Mouse (Mus musculus) cerebellum, adult 9-11 months (tissue): ENCODE measurements around the gene Flnb.

ENCODE experiments used
- DNase-seq: peaks from one replicate; pipeline ENCODE4 v3.0.0; 2022

Flnb gene

DNA sequence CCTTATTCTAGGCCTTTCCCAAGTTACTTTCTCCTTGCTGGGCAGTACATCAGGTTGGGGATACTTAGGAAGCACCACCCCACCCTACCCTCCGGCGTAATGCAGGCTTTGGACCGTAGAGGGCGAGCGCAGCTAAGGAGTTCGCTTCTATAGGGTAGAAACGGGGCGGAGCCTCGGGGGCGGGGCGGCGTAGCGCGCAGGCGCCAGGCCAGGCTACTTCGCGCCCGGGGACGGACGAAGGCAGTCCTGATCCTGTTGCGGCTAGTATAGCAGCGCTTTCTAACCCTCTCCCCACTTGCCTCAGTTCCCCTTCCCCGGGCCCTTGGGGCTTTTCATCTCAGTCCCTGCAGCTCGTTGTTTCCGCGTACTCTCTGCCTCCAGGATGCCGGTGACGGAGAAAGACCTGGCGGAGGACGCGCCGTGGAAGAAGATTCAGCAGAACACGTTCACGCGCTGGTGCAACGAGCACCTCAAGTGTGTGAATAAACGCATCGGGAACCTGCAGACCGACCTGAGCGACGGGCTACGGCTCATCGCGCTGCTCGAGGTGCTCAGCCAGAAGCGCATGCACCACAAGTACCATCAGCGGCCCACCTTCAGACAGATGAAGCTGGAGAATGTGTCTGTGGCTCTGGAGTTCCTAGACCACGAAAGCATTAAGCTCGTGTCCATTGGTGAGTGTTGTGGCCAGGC, at the start of gene Flnb:
TSS of gene Flnb (plus strand) at position 188 of the 693 bp plus-strand sequence.
- DNase-seq, result peak; percentile 96

DNA sequence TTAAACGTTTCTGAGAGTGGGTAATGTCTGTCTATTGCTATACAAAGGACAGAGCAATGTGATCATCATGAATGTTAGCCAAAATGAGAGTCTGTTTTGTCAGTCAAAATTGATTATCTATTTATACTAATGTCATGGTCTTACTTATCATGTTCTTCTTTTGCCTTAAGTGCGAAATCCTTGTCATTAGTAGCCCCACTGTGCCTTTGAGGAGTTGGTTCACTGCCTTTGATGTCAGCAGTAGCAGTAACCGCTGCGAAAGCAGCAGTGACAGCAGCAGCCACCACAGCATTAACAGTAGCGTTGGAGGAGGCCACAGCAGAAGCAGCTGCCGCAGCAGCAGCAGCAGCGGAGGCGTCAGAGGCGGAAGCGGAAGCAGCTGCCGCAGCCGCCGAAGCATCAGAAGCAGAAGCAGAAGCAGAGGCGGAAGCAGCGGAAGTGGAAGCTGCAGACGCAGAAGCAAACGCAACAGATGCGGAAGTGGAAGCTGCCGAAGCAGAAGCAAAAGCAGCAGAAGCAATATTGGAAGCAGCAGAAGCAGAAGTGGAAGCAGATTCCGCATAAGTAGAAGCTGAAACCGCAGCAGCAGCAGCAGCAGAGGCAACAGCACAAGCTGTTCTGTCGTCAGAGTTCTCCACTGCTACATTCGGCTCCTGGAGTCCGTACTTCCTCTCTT, 43.9 kb upstream of the Flnb start:
- no peak for DNase-seq

DNA sequence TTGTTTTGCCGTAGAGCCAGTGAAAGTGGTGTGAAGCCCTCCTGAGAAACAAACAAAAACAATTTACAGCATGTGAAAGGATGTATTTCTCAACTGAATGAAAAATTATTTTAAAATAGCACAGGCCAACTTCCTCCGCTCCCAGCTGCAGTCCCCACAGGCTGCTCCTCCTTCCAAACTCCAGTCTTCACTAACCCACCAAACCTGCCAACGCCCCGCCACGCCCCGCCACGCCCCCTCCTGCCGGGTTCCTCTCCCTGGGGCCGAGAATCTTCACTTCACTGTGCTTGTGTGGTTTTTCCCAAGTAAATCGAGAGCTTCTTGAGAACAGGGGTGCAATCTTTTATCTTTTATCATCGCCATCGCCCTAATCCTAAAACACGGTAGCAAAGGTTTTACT, 31.7 kb upstream of the Flnb start:
- DNase-seq, result no peak

DNA sequence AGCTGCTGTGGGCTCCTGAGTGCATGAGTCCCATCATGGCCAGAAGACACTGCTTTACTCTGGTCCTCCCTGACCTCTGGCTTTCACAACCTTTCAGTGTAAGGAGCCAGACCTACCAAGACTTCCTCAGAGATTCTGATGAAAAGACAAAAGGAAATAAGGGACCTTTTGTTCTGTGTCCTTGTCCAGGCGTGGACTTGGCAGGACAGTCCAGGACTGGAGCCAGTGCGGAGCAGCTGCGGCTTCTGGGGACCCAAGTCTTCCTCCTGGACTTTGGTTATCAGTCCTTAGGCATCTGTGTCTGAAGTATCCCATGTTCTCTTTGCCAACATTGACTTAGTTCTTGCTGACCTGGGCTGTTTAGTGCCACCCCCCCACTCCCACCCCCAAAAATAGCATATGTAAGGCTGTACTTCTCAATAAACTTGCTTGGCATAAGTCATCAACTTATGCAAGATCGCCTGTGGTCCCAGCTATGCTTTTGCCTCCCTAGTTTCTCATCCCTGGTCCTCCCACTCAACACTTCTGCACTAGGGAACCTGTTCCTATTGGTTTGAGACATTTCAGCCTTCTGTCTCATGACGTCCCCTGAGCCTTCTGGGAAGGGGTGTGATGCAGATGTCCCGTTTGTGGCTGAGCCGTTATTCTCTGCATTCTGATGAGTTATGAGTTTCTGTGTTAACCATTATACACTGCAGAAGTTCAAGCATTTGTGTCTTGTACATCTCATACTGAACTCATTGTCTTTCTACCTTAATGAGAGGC, 28.3 kb upstream of the Flnb start:
- DNase-seq, result no peak

DNA sequence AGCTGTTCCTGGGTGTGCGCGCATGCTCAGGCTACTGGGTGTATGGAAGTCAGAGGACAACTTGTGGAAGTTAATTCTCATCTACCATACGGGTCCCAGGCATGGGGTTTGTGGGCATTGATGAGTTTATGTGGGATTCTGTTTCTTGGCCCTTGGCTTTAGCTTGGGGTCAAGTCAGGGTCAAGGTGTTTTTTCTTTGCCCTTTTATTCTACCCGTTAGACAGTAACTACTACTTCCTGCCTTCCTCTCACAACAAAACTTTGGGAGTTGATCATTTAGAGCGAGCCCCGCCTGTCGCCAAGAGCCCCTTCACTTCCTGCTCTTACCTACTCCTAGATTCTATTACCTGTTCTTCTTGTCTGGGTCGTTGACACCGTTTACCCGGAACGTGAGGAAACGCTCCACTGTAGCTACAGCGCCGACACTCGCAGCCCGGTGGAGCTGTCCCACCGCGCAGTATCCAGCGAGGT, 26.7 kb upstream of the Flnb start:
- no peak for DNase-seq

DNA sequence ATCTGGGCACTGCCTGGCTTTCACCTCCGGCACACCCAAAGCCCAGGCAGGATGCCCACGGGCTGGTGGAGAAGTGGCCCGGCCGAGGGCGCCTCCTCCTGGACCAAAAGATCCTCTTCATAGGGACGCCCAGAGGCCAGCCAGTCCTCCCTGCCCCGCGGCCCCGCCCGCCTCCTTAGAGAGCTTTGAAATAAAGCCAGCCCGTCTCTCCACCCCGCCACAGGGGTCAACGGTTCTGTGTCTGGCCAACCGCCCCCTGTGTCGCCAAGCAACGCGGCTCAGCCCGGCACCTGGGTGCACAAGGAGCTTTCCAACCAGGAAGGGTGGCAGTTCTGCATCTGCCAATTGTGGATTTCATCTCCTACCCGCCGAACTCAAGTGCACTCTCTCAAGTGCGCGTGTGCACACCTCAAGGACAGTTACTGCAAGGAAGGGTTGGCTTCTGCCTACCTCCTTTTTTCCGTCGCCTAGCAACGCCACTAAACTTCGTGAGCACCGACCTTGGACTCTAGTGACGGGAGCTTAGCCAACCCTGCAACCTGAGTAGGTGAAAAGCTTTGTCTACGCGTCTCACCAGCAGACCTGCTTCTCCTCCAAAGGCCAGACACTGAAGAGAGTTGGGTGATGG, 26.1 kb upstream of the Flnb start, which contains the start of gene Gm26661:
TSS of gene Gm26661 (plus strand) at position 56 of the 628 bp plus-strand sequence.
- peak; percentile 65 for DNase-seq

DNA sequence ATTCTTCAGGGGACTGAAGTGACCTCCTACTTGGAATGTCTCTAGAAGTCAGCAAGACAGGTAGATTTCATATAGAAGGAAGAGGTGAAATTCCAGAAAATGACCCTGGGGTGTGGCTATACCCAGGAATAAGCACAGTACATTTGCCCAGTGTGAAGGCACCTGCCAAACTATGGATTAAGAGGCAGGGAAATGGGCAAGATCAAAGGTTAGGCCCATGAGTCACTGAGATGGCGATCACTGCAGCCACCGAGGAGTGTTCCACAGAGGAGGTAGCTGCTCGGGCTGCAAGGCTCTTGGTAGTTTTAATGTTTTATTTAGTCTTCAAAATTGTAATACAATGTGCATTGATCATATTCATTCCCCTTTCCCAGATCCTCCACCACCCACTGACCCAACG, 21.8 kb upstream of the Flnb start:
- no peak for DNase-seq

DNA sequence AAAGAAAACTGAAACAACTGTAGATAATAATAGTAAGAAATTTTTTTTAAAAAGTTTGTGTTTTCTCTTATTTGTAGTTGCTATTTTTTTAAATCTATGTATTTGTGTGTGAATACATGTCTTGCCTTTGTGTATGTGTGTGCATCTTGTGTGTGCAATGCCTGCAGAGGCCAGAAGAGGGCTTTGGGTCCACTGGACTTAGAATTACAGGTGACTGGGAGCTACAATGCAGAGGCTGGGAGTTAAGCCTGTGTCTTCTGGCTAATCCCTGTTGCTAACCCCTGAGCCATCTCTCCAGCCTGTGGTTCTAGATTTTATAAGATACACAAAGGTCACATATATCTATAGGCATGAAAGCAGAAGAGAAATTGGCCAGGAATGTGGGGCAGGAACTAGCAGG, 17.1 kb upstream of the Flnb start:
- DNase-seq, result no peak

DNA sequence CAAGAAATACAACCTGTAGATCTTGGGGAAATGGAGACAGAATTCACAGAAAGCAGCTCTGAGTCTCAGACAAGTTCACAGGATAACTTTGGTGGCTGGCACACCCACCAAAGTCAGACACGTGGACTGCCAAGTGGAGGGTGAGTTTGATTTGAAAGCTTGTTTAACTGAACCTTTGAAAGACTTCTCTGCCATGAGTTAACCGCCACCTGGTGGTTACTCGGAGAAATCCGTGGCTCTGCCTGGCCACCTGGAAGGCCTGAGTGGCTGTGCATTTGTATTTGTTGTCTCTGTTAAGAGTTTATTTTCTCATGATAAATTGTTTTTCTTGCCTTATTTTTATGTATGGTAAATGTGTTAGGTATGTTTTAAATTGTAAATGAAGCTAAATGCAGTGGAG, 15.9 kb upstream of the Flnb start:
- peak; percentile 55 for DNase-seq

DNA sequence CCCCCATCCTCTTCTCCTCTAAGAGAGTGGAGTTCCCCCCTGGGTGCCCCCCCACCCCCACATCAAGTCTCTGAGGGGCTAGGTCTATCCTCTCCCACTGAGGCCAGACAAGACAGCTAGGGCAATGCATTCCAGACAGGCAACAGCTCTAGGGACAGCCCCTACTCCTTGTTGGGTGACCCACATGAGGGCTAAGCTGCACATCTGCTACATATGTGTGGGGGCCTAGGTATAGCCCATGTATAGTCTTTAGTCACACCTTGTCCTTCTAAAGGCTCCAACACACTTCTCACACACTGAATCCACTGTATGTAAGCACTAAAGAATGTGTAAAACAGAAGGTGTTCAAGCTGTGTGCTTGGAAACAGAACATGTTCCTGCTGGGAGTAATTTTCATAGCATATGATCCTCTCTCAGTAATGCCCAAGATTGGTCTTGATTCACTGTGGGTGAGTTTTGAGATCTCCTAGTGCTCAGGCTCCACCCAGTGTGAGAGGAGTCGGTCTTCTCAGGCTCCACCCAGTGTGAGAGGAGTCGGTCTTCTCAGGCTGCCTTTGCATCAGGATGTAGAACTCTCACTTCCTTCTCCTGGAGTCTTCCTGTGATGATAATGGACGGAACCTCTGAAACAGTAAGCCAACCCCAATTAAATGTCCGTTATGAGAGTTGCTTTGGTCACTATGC, 13.7 kb upstream of the Flnb start:
- DNase-seq, result peak; percentile 85

DNA sequence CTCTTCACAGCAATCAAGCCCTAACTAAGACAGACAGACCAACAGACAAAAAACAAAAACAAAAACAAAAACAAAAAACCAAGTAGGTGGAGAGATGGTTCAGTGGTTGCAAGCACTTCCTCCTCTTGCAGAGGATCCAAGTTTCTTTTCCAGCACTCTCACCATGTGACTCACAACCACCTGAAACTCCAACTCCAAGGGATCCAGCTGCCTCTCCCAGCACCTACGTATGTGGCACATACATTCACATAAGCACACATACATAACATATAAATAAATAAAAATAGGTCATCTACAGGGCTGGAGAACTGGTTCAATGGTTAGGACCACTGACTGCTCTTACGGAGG, 13.2 kb upstream of the Flnb start:
- no peak for DNase-seq

DNA sequence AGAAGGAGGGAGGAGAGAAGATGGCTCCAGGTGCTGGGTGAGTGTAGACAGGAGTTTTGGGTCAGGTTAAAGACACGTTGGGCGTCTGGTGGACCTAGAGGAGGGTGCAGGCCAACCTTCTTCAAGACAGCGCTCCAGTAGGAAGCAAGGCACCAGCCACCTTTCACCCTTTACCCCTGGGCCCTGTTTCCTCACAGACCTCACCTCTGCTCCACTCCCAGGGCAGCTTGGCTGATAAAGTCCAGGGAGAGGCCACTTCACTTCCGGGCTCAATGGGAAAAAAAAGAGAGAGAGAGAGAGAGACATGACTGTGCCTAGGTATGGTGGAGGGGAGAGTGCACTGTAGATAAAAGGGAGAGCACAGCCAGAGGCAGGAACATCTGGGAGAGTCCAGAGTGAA, 10.0 kb upstream of the Flnb start:
- DNase-seq, result no peak

DNA sequence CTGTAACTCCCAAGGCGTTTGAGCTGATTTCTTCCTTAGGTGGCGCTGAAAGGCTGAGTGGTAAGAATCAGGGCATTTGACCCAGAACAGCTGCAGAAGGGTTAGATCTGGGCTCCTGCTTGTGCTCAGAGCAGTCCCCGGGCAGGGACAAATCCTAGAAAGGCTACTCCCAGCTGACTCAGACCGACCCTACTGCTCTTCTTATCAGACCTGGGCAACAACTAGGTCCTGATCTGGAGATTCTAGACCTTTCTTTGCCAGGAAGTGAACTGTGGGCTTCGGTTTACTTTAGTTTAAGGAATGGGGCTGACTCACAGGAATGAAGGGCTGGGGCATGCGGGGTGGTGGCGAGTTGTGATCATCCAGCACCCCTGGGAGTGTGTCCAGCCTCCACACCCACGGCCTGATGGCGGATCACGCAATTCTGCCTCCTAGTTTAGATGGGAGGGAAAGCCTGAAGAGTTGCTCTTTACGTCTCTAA, 9.2 kb upstream of the Flnb start:
- DNase-seq, result no peak

DNA sequence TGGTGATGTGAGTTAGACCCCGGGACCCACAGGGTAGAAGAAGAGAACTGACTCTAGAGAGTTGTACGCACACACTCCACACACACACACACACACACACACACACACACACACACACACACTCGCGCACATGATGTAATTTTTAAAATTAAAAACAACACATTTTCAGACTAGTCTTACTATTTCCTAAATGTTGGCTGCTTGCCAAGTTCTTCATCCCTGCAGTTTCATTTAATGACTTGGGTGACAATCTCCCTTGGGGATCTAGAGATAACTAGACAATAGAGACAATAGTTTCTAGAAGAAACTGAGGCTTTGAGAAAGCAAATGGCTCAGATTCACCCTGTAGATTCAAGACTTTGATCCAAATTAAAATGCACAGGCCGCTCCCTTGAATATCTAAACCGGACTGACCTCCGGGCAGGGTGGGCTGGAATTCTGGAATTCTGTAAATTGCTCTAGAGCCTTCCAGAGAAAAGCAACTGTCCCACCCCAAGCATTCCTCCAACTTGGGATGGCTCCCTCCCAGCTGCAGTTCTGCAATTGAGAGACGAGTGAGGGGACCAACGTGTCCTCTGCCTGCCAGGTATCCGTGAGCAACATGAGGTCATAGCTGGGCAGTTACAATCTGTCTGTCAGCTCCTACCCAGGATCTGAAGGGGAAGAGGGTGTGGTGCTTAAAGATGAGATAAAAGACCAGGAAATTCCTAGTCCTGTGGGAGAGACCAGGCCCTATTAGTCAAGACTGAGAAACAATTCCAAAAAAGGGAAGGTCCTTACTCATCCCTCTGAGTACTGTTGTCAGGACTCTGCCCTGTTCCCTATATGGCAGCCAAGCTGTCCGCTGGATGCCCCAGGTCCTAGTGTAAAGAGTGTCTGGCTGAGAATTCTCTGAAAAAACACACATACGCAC, 8.5 kb upstream of the Flnb start:
- DNase-seq, result no peak

DNA sequence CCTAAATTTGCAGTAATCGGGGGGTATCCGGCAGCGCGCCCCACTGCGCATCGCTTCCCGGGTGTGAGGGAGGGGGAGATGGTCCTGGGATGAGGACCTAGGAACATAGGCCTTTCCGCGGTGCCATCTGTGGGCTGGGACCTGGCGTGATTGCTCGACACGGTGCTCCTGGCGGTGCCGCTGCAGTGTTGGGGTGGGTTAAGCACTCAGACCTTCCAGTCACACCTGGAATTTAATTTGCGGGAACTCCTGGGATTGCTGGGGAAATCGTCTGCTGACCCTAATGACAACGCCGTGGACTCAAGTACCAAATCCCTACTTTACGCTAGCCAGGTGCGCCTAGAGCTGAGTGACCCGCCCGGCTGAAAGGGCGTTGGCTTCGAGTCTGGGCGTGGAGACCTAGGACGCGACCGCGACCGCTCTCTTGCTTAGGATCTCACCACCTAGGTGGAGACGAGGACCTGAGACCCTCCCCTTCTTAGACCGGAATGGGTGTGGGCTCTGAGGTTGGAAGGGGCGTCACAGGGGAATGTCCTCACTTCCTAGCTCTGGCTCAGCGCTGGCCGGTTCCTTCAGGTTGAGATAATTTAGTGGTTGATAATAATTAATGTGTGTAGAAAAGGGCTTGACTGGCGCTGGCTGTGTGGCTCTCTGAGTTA, 835 bp downstream of the Flnb start:
- DNase-seq, result peak; percentile 59

DNA sequence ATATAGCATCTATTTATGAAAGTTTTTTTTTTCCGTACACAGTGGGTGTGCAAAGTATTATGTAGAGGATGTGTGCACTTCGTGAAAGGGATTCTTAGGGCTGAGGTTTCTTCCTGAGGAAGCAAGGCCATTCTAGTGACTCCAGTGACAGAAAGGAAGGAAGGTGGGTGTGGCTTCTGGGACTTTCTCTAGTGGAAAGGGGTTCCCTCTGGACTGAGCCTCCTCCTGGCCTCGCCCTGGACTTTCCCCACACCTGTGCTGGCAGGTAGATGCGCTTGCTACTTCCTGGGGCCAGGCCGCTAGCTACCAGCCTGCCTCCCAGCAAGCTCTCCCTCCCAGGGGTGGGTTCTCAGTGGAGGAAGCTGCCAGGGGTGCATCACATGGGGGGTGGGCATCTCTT, 1.7 kb downstream of the Flnb start:
- DNase-seq, result peak; percentile 40

DNA sequence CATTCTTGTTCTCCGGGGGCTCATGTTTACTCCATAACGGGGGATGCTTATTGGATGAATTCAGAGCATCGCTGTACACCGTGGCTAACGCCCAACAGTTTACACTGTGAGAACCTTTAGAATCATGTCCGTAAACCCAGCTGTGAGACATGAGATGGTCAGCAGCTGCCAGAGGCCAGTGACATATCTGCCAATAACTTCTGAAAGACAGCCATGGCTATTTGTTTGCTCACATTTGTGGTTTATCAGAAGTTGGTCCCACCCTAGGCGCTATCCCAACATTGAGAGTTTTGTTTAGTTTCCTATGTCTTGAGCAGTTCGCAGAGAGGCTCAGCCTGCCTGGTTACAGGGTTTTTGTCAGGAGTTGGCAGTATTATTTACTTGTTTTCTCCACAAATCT, 3.6 kb downstream of the Flnb start:
- no peak for DNase-seq

DNA sequence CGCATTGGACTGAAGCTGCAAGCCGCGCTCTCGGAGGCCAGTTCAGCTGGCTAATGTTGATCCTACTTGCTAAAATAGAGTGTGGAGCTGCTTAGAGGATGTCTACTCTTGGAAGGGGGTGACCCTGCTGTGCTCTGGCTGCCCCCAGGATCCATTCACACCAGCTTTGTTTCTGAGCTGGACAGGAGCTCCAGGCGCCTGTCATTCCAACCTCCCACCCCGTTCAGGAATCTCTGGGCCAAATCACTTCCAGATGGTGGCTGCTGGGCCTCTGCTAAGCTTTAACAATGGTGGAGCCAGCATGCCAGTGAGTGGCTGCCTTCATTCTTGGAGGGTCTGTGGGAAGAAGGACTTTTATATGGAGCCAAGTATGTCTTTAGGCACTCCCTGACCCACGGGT, 4.9 kb downstream of the Flnb start:
- DNase-seq, result no peak

DNA sequence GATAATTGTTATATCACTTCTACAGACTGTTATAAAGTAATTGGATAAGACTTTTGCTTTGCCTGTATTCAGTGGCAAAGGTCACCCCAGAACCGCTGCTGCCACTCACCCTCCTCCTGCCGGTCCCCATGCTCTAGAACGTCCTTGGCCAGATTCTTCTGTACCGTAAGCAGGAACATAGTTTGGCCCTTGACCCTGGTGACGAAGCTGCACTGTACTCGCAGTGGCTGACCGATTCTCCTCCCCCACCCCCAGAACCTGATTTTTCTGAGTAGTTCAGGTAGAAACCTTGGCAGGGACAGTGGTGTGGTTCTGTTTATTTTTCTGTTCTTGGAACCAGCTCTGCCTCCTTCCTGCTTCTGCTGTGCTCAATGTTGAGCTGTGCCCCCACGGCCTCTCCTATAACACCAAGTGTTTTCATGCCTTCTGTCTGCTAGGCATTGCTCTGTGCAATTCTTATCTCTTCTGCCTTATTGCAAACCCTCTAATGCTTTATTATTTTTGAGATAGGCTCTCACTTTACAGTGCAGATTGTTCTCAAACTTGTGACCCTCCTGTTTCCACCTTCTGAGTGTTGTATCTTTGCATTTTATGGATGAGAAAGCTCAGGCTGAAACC, 7.0 kb downstream of the Flnb start:
- no peak for DNase-seq

DNA sequence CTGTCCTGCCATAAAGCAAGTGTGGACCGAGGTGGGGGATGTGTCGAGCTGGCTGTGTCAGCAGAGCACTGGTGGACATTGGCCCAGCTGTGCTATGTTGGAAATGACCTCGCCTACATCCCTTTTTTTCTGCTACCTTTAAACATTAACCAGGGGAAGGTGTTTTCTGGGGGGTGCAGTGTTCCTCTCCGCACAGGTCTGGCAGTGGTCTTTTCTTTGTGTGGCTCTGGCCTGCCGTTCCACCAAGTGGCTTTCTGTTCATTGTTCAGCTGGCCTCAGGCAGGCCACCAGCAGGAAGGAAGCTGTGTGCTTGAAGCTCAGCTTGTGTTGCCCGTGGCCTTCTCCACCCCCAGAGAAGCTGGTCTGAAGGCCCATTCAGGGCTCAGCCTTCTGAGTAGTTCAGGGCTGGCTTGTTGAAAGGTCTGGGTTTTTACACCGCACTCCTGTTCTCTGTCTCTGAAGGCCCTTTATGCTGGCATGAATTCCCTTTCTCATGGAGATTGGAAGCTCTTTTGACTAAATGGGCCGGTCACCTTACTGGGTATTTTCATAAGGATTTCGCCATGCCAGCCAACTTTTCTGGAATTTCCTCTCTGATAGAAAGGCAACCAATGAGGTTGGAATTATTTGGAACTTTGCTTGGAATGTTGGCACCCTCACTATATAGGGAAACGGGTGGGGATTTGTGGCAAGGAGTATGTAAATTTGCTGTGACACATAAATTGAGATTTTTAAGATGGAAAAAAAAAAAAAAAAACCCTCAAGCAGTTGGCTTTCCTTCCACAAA, 8.6 kb downstream of the Flnb start:
- DNase-seq, result no peak
